Mouse (Mus musculus) ES-Bruce4 (cell line): Measurements from ENCODE around the gene Fndc3b. TPM values are rescaled to one million over a fixed set of nuclear protein-coding genes. Genes with fewer than 3 reads are reported as not detected.

Source experiments
- H3K27ac ChIP-seq: 2 replicates; pipeline ENCODE4 v1.5.1; 2012; ENCODE audit warnings: low read length, inconsistent platforms; ENCODE audit not compliant: insufficient read depth
- H3K27me3 ChIP-seq: 2 replicates; pipeline ENCODE4 v1.6.1; 2012; ENCODE audit warnings: mild to moderate bottlenecking, low read length, inconsistent platforms; ENCODE audit not compliant: control insufficient read depth, poor library complexity, insufficient read depth, severe bottlenecking
- H3K36me3 ChIP-seq: 2 replicates; pipeline ENCODE4 v1.6.1; 2012; ENCODE audit warnings: inconsistent platforms, mild to moderate bottlenecking, low read length, moderate library complexity; ENCODE audit not compliant: control insufficient read depth, poor library complexity, insufficient read depth, severe bottlenecking
- H3K4me1 ChIP-seq: one replicate; pipeline ENCODE4 v1.8.1; 2011; ENCODE audit warnings: low read length; ENCODE audit not compliant: control insufficient read depth, insufficient read depth
- H3K4me3 ChIP-seq: 2 replicates; pipeline ENCODE4 v1.5.1; 2011; ENCODE audit warnings: low read depth, mild to moderate bottlenecking, low read length
- H3K9ac ChIP-seq: 2 replicates; pipeline ENCODE4 v1.6.1; 2012; ENCODE audit warnings: low read depth, mild to moderate bottlenecking, inconsistent platforms; ENCODE audit not compliant: poor library complexity, severe bottlenecking
- H3K9me3 ChIP-seq: replicated peaks from 2 replicates; pipeline ENCODE4 v1.6.1; 2012; ENCODE audit warnings: mild to moderate bottlenecking, low read length, inconsistent platforms; ENCODE audit not compliant: control insufficient read depth, poor library complexity, insufficient read depth, severe bottlenecking
- CTCF ChIP-seq: IDR thresholded peaks from one replicate; pipeline ENCODE4 v1.8.1; 2011; ENCODE audit warnings: low read depth, low read length
- EP300 ChIP-seq: IDR thresholded peaks from 2 replicates; pipeline ENCODE4 v1.6.1; 2011; ENCODE audit warnings: low read depth, low read length; ENCODE audit not compliant: insufficient read depth
- POLR2A ChIP-seq: IDR thresholded peaks from one replicate; pipeline ENCODE4 v1.8.1; 2011; ENCODE audit warnings: low read length; ENCODE audit not compliant: insufficient read depth
- polyA plus RNA-seq: library from polyadenylated mRNA; stranded (reverse); fragments of >200 nt; gene quantifications from 2 replicates; pipeline ENCODE4 v1.2.4, GENCODE M21; 2011; ENCODE audit warnings: low read depth; ENCODE audit not compliant: missing spikeins, insufficient read depth, insufficient read length

Fndc3b gene
- polyA plus RNA-seq, 1 experiment: 36.7 TPM

GRCm38 (mm10) chr3:27629716-27630115 lies 81.4 kb downstream of the Fndc3b start:
- Histone ChIP-seq H3K9ac (no peak overlapping the region), H3K27ac (no peak overlapping the region), H3K4me1 (no peaks in the 10 kb centered on the region), H3K27me3 (no peaks in the 10 kb centered on the region; the same call in 1 of the 2 replicates), H3K36me3 (no peaks in the 10 kb centered on the region), H3K4me3 (no peak overlapping the region), H3K9me3 (no peaks in the 10 kb centered on the region)
- TF ChIP-seq CTCF (no peak), EP300 (no peak), POLR2A (no peak)

DNA sequence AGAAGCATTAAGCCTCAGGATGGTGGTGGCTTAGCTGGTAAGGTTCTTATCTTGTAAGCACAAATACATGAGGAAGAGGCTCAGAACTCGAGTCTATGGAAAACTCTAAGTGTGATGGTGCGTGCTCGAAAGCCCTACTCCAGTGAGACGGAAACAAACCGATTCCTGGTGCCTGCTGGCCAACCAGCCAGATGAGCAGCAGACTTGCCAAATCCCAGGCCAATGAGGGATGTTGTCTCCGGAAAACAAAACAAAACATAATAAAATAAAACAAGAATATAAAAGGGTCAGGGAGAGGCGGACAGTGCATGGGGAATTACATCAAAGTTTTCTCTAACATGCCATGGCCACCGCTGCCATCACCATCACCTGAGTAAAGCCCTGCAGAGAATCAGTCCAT lies 84.8 kb downstream of the Fndc3b start:
- H3K9ac ChIP-seq: no peak overlapping the region
- TF ChIP-seq CTCF (no peak), EP300 (no peak), POLR2A (no peak)
- no peaks in the 10 kb centered on the region for H3K4me1 ChIP-seq
- no peak overlapping the region for H3K4me3 ChIP-seq
- H3K27ac ChIP-seq: no peak overlapping the region
- no peaks in the 10 kb centered on the region for H3K9me3 ChIP-seq
- no peaks in the 10 kb centered on the region for H3K36me3 ChIP-seq
- no peaks in the 10 kb centered on the region; the same call in 1 of the 2 replicates for H3K27me3 ChIP-seq

- TF ChIP-seq CTCF (no peak), EP300 (no peak), POLR2A (no peak)
- no peak overlapping the region for H3K27ac ChIP-seq
- no peaks in the 10 kb centered on the region for H3K4me1 ChIP-seq
- H3K4me3 ChIP-seq: no peak overlapping the region
- H3K9me3 ChIP-seq: no peaks in the 10 kb centered on the region
- H3K27me3 ChIP-seq: no peaks in the 10 kb centered on the region; the same call in 1 of the 2 replicates
- no peaks in the 10 kb centered on the region for H3K36me3 ChIP-seq
- H3K9ac ChIP-seq: no peak overlapping the region
These were observed 85.5 kb downstream of the Fndc3b start for GRCm38 (mm10) chr3:27625592-27625985.

- no peaks in the 10 kb centered on the region for H3K9me3 ChIP-seq
- H3K9ac ChIP-seq: no peak overlapping the region
- TF ChIP-seq CTCF: no peak
- no peak for TF ChIP-seq POLR2A
- TF ChIP-seq EP300: no peak
- H3K4me3 ChIP-seq: no peak overlapping the region
- H3K4me1 ChIP-seq: no peaks in the 10 kb centered on the region
- no peaks in the 10 kb centered on the region; the same call in 1 of the 2 replicates for H3K27me3 ChIP-seq
- no peaks in the 10 kb centered on the region for H3K36me3 ChIP-seq
- H3K27ac ChIP-seq: no peak overlapping the region
These were observed 86.0 kb downstream of the Fndc3b start for GRCm38 (mm10) chr3:27624974-27625591.

DNA sequence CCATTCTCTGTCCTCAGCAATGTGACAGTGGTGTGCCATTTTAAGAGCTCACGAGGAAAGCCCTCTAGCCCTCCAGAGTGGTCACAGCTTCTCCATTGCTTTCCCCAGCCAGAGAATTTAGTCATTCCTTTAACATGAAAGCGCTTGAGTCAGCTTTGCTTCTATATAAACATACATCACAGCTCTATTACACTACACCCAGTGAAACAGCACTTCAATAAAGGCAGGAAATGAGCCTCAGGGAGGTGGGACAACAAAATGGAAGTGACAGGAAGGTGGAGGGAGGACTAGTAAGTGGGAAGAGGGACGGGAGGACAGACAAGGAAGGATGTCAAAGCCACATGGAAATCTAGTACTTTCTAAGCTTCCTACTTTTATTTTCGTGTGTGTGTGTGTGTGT lies 88.7 kb downstream of the Fndc3b start:
- Histone ChIP-seq H3K4me3 (no peak overlapping the region), H3K36me3 (no peaks in the 10 kb centered on the region), H3K27ac (no peak overlapping the region), H3K9ac (no peak overlapping the region), H3K4me1 (no peaks in the 10 kb centered on the region), H3K9me3 (no peaks in the 10 kb centered on the region), H3K27me3 (no peaks in the 10 kb centered on the region)
- TF ChIP-seq POLR2A (no peak), EP300 (no peak), CTCF (no peak)

DNA sequence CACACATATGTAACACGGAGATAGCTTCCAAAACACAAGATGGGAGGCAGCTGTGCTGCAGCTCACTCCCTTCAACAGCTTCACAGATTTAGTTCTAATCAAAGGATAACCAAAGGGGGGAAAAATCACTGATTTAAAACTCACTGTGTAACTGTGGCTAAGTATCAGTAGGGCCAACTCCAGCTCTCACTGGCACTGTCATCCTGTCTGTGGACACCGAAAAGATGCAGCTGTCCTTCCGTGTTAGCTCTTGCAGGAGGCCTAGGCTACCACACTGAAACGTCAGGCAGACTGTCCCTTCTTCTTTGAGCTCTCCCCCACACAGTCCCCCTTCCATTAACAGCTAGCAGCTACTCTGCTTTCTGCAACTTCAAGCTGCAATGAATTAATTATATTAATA lies 89.9 kb downstream of the Fndc3b start:
- TF ChIP-seq POLR2A (no peak), EP300 (no peak), CTCF (no peak)
- Histone ChIP-seq H3K4me1 (no peaks in the 10 kb centered on the region), H3K4me3 (no peak overlapping the region), H3K27me3 (no peaks in the 10 kb centered on the region), H3K9me3 (no peaks in the 10 kb centered on the region), H3K9ac (no peak overlapping the region), H3K27ac (no peak overlapping the region), H3K36me3 (no peaks in the 10 kb centered on the region)
